Mouse (Mus musculus): Measurements from ENCODE around the gene Mzf1. TPM values are rescaled to one million over a fixed set of nuclear protein-coding genes. Genes with fewer than 3 reads are reported as not detected.

Gene Mzf1
- total and polyA plus RNA-seq, 3 experiments = 0.45 to 0.59 (median 0.50) TPM

GRCm38 (mm10) chr7:13023928-13024731 is 30.4 kb downstream of the Mzf1 start:
- Histone ChIP-seq H3K9ac (ENCODE audit: low read depth, low read length) (peak overlapping the region; percentile 89), H3K27me3 (ENCODE audit: control insufficient read depth, insufficient read depth, low read length) (no peaks in the 10 kb centered on the region), H3K4me1 (ENCODE audit: control insufficient read depth, insufficient read depth, low read length) (peaks cover 6% of the 10 kb centered on the region), H3K36me3 (ENCODE audit: control insufficient read depth, insufficient read depth, low read length) (peaks cover 9% of the 10 kb centered on the region), H3K27ac (peak overlapping the region; percentile 98), H3K4me3 (peak overlapping the region; percentile 100), H3K79me2 (replicated peaks; ENCODE audit: control insufficient read depth, insufficient read depth, low read length) (peaks cover 1% of the 10 kb centered on the region)
- peak; percentile 96 to 98 for DNase-seq
- under 1% methylated on average over 84 of the region's 95 CpGs for WGBS
- intact Hi-C loops (cut with DNase I) = loop anchor here (1.0 kb wide), 2 partner anchors 10 to 14 kb away; partner anchors contain the start of genes Chmp2a and Zbtb45
- 0 out of 2 replicates have a peak, but pooled peaks have one; percentile 15 for TF ChIP-seq CTCF (IDR thresholded peaks at IDR 0.05)
- TF ChIP-seq POLR2A (IDR thresholded peaks at IDR 0.05; ENCODE audit: insufficient read depth, low read depth, low read length) = peak; percentile 88
- 0 out of 2 replicates have a peak, but pooled peaks have one; percentile 59 for TF ChIP-seq EP300 (IDR thresholded peaks at IDR 0.05; ENCODE audit: insufficient read depth, low read depth, low read length)

- DNase-seq = peak; percentile 64 to 84
- Histone ChIP-seq H3K36me3 (ENCODE audit: control insufficient read depth, insufficient read depth, low read length) (peaks cover 9% of the 10 kb centered on the region), H3K4me3 (peak overlapping the region; percentile 100), H3K27ac (peak overlapping the region; percentile 98; the same call in 1 of the 2 replicates), H3K27me3 (ENCODE audit: control insufficient read depth, insufficient read depth, low read length) (no peaks in the 10 kb centered on the region), H3K9ac (ENCODE audit: low read depth, low read length) (peak overlapping the region; percentile 62), H3K79me2 (replicated peaks; ENCODE audit: control insufficient read depth, insufficient read depth, low read length) (peaks cover 1% of the 10 kb centered on the region), H3K4me1 (ENCODE audit: control insufficient read depth, insufficient read depth, low read length) (peaks cover 6% of the 10 kb centered on the region)
- 8% methylated on average over 31 of the region's 31 CpGs for WGBS
- intact Hi-C loops (cut with DNase I) = loop anchor here (1.0 kb wide), 1 partner anchor 13 kb away; the partner anchor contains the start of gene Zbtb45
- TF ChIP-seq CTCF (IDR thresholded peaks at IDR 0.05) = no peak
- TF ChIP-seq POLR2A (IDR thresholded peaks at IDR 0.05; ENCODE audit: insufficient read depth, low read depth, low read length) = no peak
Observed at GRCm38 (mm10) chr7:13022773-13023535, 31.6 kb downstream of the Mzf1 start.

GRCm38 (mm10) chr7:13015217-13015616 is 39.3 kb downstream of the Mzf1 start:
- WGBS = 81% methylated on average over 1 of the region's 1 CpGs
- Histone ChIP-seq H3K27me3 (ENCODE audit: control insufficient read depth, insufficient read depth, low read length) (no peaks in the 10 kb centered on the region), H3K79me2 (replicated peaks; ENCODE audit: control insufficient read depth, insufficient read depth, low read length) (no peaks in the 10 kb centered on the region), H3K4me3 (no peak overlapping the region), H3K9ac (ENCODE audit: low read depth, low read length) (no peak overlapping the region), H3K27ac (no peak overlapping the region), H3K4me1 (ENCODE audit: control insufficient read depth, insufficient read depth, low read length) (peaks cover under 1% of the 10 kb centered on the region; the same call in 1 of the 2 replicates), H3K36me3 (ENCODE audit: control insufficient read depth, insufficient read depth, low read length) (no peaks in the 10 kb centered on the region)
- no peak for DNase-seq
- intact Hi-C loops (cut with DNase I) = no loop called here
- TF ChIP-seq CTCF (IDR thresholded peaks at IDR 0.05) (no peak), POLR2A (IDR thresholded peaks at IDR 0.05; ENCODE audit: insufficient read depth, low read depth, low read length) (no peak), EP300 (IDR thresholded peaks at IDR 0.05; ENCODE audit: insufficient read depth, low read depth, low read length) (no peak)

- Histone ChIP-seq H3K27ac (no peak overlapping the region), H3K9ac (ENCODE audit: low read depth, low read length) (no peak overlapping the region), H3K79me2 (replicated peaks; ENCODE audit: control insufficient read depth, insufficient read depth, low read length) (no peaks in the 10 kb centered on the region), H3K36me3 (ENCODE audit: control insufficient read depth, insufficient read depth, low read length) (no peaks in the 10 kb centered on the region), H3K27me3 (ENCODE audit: control insufficient read depth, insufficient read depth, low read length) (no peaks in the 10 kb centered on the region), H3K4me1 (ENCODE audit: control insufficient read depth, insufficient read depth, low read length) (peaks cover 1% of the 10 kb centered on the region; the same call in 1 of the 2 replicates), H3K4me3 (no peak overlapping the region)
- TF ChIP-seq POLR2A (IDR thresholded peaks at IDR 0.05; ENCODE audit: insufficient read depth, low read depth, low read length) (no peak), CTCF (IDR thresholded peaks at IDR 0.05) (no peak), EP300 (IDR thresholded peaks at IDR 0.05; ENCODE audit: insufficient read depth, low read depth, low read length) (no peak)
- 39% methylated on average over 6 of the region's 6 CpGs for WGBS
- intact Hi-C loops (cut with DNase I) = no loop called here
- no peak for DNase-seq
Observed at GRCm38 (mm10) chr7:13014275-13014839, 40.2 kb downstream of the Mzf1 start.

- peaks cover 1% of the 10 kb centered on the region; the same call in 1 of the 2 replicates for H3K4me1 ChIP-seq (ENCODE audit: control insufficient read depth, insufficient read depth, low read length)
- DNase-seq = no peak
- H3K27ac ChIP-seq = no peak overlapping the region
- no peaks in the 10 kb centered on the region for H3K36me3 ChIP-seq (ENCODE audit: control insufficient read depth, insufficient read depth, low read length)
- no peak overlapping the region for H3K4me3 ChIP-seq
- H3K27me3 ChIP-seq (ENCODE audit: control insufficient read depth, insufficient read depth, low read length) = no peaks in the 10 kb centered on the region
- TF ChIP-seq POLR2A (IDR thresholded peaks at IDR 0.05; ENCODE audit: insufficient read depth, low read depth, low read length) (no peak), EP300 (IDR thresholded peaks at IDR 0.05; ENCODE audit: insufficient read depth, low read depth, low read length) (no peak), CTCF (IDR thresholded peaks at IDR 0.05) (no peak)
- H3K9ac ChIP-seq (ENCODE audit: low read depth, low read length) = no peak overlapping the region
- intact Hi-C loops (cut with DNase I) = no loop called here
- H3K79me2 ChIP-seq (replicated peaks; ENCODE audit: control insufficient read depth, insufficient read depth, low read length) = no peaks in the 10 kb centered on the region
- WGBS = 62% methylated on average over 4 of the region's 4 CpGs
Observed at GRCm38 (mm10) chr7:13013671-13014070, 40.9 kb downstream of the Mzf1 start.
